Mouse (Mus musculus) spleen, postnatal 10 days (tissue): ENCODE measurements at regions not wholly inside any gene's neighbourhood (a gene's known extent, or its start where the extent isn't known, plus 50 kb on each side); places are given as distances from the start of the nearest gene placed in this dataset.
A peak's percentile ranks its signal among the peaks of the same experiment; 100 is the strongest.

Source experiments
- DNase-seq, 2 experiments: peaks; one replicate each; pipeline ENCODE4 v3.0.0; 2021 to 2022; ENCODE audit warnings: low spot score in 2 of 2

DNA sequence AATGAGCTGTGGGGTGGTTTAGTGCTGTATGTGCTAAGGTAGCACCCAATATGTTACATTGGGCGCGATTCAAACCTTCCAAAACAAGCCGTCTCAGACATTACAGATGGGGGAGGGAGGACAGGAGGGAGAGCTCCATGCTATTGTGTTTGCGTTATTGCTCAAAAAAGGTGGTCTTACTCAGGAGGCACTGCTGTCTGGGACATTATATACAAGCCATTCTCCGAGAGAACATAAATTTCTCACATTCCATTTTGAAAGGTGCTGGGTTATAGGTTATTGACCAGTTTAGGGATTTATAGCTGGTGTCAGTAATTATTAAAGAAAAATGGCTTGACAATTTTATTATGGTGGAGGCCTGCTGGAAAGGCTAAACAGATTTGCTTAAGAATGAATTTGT, 649.4 kb downstream of the Kcnj2 start:
- DNase-seq = no peak

DNA sequence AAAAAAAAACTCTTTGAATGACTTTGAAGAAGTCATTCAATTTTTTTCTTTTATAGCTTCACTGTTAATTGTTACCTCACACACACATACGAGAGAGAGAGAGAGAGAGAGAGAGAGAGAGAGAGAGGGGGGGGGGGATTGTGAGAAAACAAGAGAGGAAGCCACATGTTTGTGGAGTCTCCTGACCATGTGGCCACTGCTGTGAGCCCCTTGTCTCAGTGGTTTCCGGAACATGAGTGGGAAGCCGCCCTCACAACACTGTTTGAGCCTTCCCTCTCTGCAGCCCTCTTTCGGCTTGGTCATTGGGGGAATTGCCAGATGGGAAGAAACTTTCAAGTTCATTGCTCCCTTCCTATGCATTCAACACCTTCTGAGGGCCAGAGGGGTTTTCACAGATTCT, 656.3 kb downstream of the Kcnj2 start:
- no peak for DNase-seq

DNA sequence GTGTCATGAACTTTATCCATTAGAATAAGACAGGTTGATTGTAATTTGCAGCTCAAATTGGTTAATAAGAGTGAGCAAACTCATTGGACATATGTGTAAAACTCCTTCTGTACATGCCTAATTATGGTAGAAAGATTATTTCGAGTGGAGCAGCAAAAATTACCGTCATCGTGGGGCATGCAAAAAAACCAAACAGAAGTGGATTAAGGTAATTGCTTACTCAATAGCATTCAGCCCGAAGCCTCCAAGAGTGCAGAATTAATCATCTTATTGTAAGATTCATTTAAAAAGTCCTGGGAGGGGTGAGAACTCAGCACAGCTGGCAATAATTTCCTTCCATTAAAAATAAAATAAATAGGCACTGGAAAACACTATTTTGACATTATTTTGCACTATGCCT, 662.2 kb downstream of the Kcnj2 start:
- DNase-seq = no peak

GRCm38 (mm10) chr11:111732096-111732495, 666.1 kb downstream of the Kcnj2 start:
- no peak for DNase-seq

DNA sequence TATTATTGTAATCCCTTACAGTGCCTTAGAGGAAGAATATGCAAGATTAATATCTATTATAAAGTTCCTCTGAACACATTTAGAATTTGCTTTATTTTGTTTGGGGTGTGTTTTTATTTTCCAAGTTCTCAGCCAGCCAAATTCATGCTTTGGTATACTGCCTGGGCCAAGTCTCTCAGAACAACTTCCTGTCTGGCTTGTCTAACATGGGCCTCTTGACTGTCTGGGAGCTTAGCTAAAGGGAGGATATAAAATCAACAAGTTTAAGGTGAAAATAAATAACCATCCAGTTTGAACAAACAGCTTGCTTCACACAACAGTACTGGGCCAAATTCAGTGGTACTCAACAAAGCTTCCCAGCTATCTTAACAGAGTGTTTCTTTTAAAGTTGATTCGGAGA, 669.5 kb downstream of the Kcnj2 start:
- no peak for DNase-seq

GRCm38 (mm10) chr11:111735961-111736360, 670.0 kb downstream of the Kcnj2 start:
- no peak for DNase-seq

- DNase-seq = no peak
Measured at GRCm38 (mm10) chr11:111743356-111743755, 677.4 kb downstream of the Kcnj2 start.

DNA sequence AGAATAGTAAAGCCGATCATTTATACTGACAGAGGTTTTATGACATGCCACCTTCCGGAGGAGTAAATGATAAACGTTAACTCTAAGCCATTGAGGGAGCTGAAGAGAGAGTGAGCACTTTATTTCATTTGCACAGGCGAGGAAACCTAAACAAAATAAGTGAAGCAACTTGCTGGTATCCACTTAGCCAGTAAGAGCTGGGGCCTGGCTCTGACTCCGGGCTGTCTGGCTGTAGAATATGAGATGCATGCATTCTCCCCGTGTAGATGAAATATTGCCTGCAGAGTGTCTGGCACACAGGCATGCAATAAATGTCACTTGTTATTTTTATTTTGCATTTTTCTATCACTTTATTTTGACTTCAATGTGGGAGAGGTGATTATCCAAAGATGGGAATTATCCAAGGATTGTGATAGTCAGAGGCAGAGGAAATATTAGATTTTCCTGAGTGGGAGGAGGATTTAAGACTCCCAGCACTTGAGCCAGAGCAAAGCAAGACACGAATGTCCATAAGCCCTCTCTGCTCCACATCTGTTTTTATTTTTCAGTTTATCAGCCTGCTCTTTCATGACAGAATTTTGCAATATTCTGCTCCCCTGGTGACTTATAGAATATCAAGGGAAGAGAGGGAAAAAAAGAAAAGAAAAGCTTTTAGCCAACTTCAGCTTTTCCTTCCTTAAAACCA, 681.4 kb downstream of the Kcnj2 start:
- no peak for DNase-seq

GRCm38 (mm10) chr11:111747947-111748322, 682.0 kb downstream of the Kcnj2 start:
- no peak for DNase-seq

- DNase-seq = no peak
Measured at GRCm38 (mm10) chr11:111748496-111748895, 682.5 kb downstream of the Kcnj2 start.

DNA sequence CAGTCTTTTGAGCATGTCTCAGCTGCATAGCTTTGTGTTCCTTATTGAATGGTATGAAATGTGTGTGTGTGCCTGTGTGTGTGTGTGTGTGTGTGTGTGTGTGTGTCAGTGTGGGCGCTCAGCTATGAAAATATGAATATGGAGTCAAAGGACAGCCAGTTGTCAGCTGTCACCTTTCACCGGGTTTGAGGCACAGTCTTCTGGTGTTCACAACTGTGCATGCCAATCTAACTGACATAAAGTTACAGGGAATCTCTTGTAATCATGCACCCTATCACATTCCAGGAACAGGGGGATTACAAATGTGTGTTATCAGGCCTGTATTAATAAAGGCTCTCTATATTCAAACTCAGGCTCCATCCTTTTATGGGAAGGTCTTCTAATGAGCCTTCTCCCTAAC, 688.8 kb downstream of the Kcnj2 start:
- DNase-seq = no peak

GRCm38 (mm10) chr11:111763081-111763480, 697.1 kb downstream of the Kcnj2 start:
- no peak for DNase-seq

DNA sequence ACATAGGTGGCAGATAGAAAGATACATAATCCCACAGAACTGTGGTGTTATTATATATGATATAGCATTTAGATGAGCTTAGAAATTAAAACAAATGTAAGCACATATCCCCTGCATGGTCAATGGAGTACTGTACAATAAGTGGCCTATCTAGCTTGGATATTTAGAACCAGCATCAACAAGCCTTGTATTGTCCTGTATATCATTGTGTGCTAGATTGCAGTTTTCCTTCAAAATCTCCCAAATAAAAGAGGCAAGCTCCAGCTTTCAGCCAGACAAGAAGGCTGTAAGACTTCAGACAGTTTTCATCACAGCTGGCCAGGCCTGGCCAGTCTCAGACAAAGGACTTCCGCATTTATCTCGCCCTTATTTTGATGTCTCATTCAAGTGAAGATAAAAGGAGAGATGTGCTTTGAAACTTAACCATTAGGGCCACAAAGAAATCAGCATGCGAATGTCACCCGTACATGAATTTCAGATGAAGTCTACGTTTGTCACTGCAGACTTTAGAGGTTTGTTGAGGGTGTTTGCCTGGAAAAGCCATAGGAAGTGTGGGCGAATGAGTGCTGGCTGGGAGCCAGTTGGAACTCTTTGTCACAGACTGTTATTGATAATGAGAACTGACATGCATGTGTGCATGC, 700.5 kb downstream of the Kcnj2 start:
- no peak for DNase-seq

DNA sequence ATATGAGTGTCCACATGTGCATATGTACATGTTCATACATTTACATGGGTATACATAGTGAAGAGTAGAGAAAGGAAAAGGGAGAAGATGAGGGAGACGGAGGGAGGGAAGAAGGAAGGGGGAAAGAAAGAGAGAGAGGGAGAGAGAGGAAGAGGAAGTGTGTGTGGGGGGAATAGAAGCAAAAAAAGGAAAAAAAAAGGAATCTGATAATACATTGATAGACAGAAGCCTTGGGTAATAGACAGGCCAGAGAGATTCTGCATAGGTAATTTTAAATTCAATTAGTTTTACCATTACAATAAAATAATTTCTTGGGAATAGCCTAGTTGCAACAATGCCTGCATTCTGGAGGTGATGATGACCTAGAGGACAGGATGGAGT, 701.0 kb downstream of the Kcnj2 start:
- DNase-seq = no peak

DNA sequence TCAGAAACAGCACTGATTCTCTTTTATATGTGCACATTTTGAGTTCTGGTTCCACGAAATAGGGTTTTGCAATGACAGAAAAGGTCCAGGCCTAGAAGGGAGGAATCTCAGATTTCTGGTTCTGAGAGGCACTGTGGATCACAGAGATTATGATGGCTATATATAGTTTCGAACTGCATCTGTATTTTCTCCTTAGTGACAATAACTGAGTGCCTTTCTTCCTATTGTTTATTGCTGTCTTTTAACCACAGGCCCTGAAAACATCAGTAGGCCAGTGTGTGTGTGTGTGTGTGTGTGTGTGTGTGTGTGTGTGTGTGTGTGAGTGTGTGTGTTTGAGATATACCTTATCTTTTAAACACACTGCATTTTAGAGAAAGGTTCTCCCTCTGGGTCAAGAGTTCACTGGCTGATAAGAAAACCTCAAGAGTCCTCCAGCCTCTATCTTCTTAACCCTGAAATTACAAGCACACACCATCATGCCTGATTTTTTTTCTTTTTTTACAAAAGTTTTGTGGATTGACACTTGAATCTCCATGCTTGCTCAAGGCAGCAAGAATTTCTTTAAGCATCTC, 708.2 kb downstream of the Kcnj2 start:
- DNase-seq = no peak

- no peak for DNase-seq
Measured at GRCm38 (mm10) chr11:111781321-111781720, 715.4 kb downstream of the Kcnj2 start.

DNA sequence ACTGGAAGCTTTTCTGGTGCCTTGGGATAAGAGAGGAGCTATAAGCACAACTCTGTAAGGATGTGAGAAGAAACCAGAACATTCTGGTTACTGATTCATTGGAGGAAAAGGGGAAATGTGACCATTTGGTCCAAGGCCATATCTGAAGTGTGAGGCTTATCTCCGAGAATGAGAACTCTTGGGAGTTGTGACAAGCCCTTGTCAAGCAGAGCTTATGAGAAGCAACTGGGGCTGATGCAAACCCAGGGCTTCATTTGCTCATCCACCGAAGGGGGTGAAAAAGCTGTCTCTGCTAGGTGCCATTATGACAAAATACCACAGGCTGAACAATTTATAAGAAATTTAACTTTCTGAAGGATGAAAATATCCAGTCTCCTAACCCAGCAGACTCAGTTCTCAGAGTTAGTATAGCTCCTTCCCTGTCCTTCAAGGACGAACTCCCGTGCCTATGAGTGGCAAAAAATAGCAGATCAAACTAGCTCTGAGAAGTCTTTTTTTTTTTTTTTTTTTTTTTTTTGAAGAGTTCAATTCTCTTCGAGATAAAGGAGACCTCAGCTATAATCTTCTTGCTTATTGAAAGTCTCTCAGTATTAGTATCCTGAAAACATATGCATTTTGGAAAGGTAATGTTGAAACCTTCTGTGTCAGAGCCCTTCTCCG, 725.4 kb downstream of the Kcnj2 start:
- DNase-seq = no peak

DNA sequence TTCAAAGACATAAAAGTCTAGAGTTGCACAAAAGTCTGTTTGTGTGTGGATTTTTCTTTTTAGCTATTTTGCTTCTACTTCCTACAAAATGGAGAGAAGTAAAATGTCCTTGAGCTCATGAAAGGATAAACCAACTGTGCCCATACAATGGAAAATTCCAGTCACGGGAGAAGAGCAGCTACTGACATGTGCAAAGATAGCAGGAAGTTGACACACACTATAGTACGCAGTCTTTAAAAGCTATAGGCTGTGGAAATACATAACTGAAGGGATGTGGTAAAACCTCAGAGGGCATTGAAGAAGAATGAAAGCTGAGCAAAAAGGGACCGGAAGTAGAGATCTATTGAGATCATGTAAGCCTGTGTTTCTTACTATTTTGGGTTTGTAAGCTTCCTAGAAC, 735.1 kb downstream of the Kcnj2 start:
- DNase-seq = no peak

DNA sequence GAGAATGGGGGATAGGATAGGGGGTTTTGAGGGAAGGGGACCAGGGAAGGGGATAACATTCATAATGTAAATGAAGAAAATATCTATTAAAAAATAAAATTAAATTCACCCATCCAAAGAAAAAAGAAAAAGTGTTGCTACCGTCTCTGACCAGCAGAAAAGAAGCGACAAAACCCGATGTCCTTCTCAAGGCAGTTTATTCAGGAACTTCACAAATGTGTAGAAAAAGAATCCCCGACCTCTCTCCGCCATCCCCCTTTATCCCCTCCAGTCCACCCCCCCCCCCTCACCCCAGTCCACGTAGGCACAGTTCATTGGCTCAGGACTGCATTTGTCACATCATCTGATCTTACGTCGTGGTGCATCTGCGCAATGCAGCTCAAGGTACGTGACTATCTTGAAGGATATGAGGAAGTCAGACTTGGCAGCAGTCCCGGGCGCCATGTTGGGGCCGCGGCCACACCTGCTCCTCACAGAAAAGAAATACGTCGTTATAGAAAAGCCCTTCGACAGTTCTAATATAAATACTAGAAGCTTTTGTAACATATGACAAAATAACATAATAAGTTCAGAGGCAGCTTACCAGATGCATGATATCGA, 750.3 kb downstream of the Kcnj2 start:
- DNase-seq = no peak

GRCm38 (mm10) chr11:111818124-111818523, 752.2 kb downstream of the Kcnj2 start:
- peak; percentile 8 to 46 for DNase-seq

DNA sequence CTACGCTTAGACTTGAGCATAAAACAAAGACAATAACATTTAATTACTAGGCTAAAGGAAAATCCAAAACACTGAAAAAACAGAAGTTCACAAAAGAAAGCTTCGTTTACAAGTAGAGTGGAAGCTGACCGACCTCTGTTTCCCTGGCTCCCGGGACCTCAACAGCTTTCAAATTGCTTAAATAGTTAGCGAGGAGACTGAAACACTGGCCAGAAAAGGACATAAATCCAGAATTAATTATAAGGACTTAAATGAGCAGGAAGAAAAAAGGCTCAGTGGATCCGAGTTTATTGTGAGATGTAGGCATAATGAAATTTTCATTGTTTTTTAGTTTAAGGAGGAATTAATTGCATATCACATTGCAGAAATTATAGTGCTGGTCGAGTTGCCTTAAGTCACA, 754.4 kb downstream of the Kcnj2 start:
- DNase-seq = no peak

DNA sequence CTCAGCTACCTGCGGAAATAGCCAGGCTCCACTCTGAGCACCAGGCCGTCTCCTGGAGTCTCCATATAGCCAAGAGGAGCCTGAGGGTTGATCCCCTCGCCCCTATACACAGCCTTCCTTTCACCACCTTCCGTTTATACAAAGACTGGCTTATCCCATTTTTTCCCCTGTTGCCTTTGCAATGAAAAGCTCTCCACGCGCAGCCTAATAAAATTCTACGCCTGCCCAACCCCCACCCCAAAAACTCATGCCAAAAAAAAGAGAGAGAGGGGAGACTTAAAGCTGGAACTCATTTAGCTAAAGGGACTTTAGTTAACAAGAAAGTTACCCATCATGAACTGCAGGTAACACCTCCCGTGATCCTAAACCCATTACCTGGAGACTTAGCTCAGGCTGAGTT, 762.5 kb downstream of the Kcnj2 start:
- no peak for DNase-seq

DNA sequence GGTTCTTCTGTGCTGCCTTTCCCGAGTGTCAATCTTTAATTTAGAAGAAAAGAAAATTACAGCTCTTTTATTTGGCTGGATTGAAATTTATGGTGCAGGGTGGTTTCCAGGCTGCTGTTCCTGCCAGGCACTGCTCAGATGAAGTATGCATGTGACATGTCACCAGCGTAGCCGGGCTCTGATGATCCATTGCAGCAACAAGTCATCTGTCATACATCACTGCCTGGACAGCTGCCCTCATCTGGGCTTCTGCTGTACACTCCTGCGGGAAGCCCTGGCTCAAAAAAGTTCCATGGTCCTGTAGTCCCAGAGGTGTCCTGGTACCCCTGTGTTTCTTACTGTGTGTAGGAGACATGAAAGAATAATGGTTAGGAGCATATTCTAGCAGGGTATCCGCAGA, 773.0 kb downstream of the Kcnj2 start:
- no peak for DNase-seq
